Mouse (Mus musculus): ENCODE measurements around the gene Vcp. TPM values are rescaled to one million over a fixed set of nuclear protein-coding genes. Genes with fewer than 3 reads are reported as not detected.
"Not testable (repeated sequence)": the region's sequence is repeated elsewhere in the genome, so short reads cannot be mapped to it uniquely, and the experiment has no call there.

The Vcp gene
- total RNA-seq, 2 experiments from 2014 or later = 306 to 324 TPM

DNA sequence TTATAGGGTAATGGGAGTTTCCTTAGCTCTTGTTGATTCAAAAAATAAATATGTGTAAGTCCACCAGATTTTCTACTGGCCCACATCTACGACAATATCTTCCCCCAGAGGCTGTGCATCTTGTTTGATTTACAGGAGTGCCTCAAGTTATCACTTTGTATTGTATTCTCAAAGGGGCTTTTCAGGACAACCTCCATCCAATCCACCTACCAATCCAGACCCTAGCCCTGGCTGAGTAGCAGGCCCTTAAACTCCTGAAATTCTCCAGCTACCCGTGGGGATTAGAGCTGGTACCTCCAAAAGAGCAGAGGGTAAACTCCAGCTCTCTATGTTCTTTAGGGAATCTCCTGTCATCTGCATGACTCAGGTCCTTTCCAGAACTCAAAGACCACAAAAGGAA lies 2.3 kb downstream of the Vcp start:
- intact Hi-C loops (cut with DNase I) = no loop called here

DNA sequence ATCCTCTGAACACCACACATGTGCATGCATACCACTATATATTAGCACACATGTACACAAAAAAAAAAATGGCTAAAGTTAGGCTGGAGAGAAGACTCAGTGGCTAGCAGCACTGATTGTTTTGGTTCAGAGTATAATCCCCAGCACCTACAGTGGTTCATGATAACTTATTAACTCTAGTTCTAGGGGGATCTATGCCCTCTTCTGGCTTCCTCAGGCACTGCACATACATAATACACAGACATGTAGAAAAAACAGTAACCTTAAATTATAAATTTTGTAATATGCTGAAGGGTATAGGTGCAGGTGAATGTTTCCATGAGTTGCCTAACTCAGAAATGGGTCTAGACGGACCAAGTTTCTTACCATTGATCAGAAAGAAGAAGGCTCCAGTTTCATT lies 12.0 kb downstream of the Vcp start:
- no peak for DNase-seq
- intact Hi-C loops (cut with DNase I) = no loop called here

More for the DNA sequence above, 2.3 kb downstream of the Vcp start:
- no peak for DNase-seq

DNA sequence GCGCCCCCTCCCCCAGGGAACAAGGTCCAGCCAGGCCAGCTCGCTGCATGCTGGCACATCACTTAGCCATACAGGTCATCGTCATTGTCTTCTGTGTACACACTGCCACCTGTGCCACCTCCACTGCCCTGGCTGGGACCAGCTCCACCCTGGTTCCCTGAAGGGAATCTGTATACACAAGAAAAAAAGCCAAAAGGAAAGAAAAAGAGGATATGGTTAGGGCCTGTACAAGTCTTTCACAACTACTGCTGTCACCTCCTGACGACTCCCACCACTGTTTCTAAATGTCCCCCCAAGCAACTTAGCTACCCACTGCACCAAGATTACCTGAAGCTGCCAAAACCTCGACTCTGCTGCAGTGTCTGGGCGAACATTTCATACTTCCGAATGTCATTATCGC lies 19.8 kb downstream of the Vcp start:
- intact Hi-C loops (cut with DNase I); DNase-seq: not testable (repeated sequence)

DNA sequence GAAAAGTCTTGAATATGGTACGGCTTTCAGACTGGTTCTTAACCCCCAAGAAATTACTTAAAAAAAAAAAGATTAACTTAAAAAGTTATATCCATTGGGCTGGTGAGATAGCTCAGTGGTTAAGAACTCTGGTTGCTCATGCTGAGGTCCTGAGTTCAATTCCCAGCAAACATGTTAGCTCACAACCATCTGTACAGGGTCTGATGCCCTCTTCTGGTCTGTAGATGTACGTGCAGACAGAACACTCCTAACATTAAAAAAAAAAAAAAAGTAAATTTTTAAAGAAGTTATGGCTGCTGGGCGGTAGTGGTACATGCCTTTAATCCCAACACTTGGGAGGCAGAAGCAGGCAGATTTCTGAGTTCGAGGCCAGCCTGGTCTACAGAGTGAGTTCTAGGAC lies 22.2 kb downstream of the Vcp start:
- DNase-seq = no peak
- intact Hi-C loops (cut with DNase I) = no loop called here

DNA sequence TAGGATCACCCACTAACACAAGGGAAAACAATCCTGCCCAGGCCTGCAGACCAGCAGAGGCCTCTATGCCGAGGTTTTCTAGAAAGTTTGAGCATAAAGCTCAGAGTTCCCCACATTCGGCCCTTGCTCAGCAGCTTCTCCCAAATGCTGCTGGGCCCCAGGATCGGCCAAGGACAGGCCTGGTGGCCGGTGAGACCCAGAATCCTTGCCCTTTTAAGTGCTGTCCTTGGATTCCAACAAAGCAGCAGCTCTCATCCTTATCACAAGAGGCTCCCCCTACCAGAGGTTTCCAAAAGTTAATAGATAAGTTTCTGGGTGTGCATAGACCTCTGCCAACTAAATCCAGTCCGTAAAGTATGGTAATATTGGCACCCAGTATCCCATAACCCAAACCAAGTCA lies 26.4 kb downstream of the Vcp start:
- intact Hi-C loops (cut with DNase I) = no loop called here
- no peak for DNase-seq

DNA sequence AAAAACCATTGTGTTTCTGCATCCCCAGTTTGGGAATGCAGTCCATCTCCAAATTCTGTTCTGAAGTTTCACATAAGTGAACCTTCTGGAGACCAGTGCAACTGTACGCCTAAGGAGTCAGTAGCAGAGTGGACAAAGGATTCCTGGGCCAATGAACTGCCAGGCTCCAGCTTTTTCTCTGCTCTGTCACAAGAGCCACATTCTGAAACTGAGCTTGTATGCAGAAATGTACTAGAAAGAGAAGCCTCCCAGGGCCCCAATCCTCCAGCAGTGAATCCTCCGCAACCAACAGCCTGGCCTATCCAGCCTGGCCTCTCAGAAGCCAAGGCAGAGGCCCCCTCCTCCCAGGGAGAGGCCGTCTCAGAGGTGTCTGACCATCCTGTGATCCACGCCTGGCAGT lies 27.4 kb downstream of the Vcp start:
- intact Hi-C loops (cut with DNase I) = no loop called here
- DNase-seq = no peak

DNA sequence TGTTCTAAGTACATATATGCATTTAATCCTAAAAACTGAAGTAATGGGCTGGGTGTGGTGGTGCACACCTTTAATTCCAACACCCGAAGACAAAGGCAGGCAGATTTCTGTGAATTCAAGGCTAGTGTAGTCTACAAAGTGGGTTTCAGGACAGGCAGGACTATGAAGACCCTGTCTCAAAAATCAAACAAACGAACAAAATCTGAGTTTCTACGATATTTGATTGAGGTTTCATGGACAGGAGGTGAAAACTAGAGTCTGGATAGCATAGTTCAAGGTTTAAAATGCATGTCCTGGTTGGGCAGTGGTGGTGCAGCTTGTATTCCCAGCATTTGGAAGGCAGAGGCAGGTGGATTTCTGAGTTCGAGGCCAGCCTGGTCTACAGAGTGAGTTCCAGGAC lies 31.0 kb downstream of the Vcp start, which contains the start of gene 1700022I11Rik:
Gene 1700022I11Rik, plus strand, starts transcription at position 301 of the 400 bp plus-strand sequence.
- DNase-seq = no peak
- intact Hi-C loops (cut with DNase I) = no loop called here

DNA sequence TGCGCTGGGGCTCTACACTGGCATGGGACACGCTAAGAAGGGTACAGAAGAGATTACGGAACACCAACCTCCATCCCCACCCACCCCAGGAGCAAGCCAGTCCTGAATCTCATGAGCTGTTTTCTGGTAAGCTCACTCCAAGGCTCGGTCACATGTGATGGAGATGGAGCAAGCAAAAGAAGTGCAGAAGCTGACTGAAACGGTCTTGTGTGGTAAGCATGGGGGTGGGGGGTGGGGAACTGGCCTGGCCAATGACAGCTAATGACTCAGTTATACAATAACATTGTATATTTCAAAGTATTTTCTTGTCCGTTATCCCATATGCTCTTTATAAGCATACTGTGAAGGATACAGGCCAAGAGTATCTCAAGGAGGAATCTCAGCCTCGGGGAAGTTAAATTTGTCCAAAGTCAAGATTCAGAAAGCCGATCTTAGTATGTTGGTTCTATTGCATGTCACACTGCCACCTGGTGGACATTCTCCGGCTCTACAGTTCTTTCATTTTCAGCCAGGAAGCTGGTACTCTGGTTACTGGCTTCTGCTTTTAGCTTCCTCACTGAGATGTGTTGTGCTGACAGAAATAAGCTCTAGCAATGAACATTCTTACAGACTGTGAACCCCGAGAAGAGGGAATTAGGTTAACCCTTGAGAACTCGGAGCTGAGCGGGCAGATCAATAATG lies 35.1 kb downstream of the Vcp start:
- DNase-seq = peak; percentile 58 to 74
- intact Hi-C loops (cut with DNase I) = loop anchor here (1.0 kb wide), 1 partner anchor 88 kb away; no protein-coding TSS in a partner anchor

DNA sequence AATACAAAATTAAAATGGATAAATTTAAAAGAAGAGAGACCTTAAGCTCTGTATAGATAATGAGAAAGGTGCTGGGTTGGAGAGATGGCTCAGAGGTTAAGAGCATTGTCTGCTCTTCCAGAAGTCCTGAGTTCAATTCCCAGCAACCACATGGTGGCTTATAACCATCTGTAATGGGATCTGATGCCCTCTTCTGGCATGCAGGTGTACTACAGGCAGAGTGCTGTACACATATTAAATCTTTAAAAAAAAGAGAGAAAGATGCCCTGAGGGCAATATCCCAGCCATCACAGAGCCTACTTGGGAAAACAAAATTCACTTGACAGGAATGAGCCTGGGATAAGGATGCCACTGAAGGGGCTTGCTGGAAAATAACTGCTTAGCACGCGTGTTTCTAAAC lies 36.8 kb downstream of the Vcp start:
- intact Hi-C loops (cut with DNase I) = no loop called here
- DNase-seq = no peak

DNA sequence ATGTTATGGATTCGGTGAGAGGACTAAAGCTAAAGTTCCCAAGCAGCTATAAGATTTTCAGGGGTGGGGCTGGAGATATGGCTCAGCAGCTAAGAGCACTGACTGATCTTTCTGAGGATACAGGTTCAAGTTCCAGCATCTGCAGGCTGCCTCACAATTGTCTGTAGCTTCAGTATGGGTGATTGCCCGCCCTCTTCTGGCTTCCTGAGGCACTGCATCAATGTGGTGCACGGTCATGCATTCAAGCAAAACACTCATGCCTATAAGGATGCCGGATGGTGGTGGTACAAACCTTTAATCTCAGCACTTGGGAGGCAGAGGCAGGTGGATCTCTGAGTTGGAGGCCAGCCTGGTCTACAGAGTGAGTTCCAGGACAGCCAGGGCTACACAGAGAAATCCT lies 38.7 kb downstream of the Vcp start:
- DNase-seq = peak; percentile 68 to 79
- intact Hi-C loops (cut with DNase I) = loop anchor here (2.0 kb wide), 1 partner anchor 15 kb away; no protein-coding TSS in a partner anchor

DNA sequence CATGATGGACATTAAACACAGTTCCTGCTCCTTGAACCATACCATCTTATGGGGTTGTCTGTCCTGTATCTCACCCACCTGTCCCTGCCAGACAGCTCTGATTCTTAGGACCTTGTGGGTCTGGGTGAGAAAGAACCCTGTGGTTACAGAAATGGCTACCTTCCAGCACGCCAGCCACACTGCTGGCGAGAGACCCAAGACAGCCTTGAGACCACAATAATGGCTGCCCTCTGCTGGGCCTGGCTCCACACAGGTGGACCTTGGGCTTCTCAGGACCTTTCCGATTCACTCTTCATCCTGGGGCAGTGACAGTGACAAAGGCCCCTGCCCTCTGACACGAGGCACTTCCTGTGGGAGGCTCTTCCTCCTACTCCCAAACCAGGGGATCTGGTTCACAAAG lies 40.9 kb downstream of the Vcp start:
- peak in 1 of 2 experiments; percentile 17 for DNase-seq
- intact Hi-C loops (cut with DNase I) = no loop called here

DNA sequence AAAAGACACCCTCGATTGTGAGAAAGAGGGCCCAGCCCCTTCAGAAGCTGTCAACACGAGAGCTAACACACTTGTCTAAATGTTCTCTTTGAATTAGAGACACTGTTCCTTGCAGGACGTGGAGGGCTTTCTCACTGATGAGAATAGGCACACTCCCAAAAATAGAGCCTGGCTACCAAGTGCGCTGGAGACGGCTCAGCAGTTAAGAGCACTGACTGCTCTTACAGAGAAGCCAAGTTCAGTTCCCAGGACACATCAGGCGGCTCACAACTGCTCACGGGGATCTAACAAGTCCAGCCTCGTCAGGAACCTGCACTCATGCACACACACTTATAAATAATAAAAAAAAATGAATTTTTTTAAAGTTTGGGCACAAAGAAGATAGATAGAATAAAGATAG lies 41.4 kb downstream of the Vcp start:
- peak in 1 of 2 experiments; percentile 35 for DNase-seq
- intact Hi-C loops (cut with DNase I) = no loop called here

DNA sequence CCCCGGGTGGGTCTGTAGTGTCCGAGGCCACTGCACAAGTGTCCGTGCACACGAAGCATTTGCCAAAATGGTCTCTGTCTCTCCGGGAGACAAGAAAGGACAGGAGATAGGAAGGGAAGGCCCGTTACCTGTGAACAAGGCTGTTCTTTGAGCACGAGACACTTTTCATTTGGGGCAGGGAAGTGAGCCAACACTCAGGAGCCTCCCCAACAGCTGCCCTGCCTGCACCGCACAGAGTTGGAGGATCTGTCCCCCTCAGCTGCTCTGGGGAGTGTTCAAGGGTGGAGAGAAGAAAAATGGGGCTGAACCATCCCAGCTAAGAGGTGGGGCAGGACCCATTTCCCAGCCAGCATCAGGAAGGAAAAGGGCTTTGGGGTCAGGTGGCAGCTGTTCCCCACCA lies 42.3 kb downstream of the Vcp start:
- intact Hi-C loops (cut with DNase I) = no loop called here
- DNase-seq = no peak

DNA sequence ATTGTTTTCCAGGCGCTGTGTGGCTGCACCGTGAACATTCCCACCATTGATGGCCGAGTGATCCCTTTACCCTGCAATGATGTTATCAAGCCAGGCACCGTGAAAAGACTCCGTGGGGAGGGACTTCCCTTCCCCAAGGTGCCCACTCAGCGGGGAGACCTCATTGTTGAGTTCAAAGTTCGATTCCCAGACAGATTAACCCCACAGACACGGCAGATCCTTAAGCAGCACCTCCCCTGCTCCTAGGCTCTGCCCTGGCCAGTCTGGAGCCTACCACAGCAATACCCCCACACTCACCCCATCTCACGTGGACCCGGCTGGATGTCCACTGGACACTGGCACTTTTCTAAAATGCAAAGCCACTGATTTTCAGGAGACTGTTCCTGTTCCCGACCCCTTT lies 43.0 kb downstream of the Vcp start:
- intact Hi-C loops (cut with DNase I) = no loop called here
- no peak for DNase-seq

DNA sequence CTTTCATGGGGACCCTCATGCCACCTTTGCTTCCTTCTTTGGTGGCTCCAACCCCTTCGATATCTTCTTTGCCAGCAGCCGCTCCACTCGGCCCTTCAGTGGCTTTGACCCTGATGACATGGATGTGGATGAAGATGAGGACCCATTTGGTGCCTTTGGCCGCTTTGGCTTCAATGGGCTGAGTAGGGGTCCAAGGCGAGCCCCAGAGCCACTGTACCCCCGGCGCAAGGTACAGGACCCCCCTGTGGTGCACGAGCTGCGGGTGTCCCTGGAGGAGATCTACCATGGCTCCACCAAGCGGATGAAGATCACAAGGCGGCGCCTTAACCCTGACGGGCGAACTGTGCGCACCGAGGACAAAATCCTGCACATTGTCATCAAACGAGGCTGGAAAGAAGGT lies 43.7 kb downstream of the Vcp start:
- DNase-seq = no peak
- intact Hi-C loops (cut with DNase I) = no loop called here

DNA sequence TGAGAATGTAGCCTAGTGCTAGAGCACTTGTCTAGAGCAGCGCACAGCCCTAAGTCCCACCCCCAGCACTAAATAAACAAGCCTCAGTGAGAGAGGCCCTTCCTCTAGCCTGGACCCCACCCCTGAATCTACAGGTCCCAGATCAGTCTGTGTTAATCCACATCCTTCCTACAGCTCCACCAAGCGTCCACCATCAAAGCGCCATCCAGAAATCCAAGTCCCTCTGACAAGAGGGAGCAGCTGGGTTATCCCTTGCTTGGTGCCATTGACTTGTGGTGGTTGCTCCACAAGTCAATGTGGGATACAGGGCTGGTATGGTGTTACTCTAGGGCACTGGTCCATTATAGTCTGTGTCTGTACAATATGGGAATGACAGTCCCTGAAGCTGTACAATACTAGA lies 45.1 kb downstream of the Vcp start:
- intact Hi-C loops (cut with DNase I) = no loop called here
- no peak for DNase-seq

DNA sequence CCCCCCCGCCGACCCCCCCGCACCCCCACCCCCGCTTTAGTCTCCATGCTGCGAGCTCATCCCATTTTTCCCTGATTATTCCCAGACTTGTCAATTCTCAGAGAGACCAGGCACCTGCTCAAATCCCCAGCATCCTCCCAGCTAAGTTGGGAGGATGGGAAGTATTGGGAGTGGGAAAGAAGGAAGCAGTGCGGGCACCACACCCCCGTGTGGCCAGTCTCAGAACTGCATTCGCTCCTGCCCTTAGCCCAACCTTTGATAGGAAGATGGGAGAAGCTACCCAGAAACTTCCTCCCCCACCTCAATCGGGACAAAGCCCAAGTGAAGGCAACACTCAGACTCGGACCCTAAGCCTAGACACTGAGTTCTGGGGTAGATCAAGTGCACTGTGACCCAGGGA lies 46.0 kb downstream of the Vcp start:
- DNase-seq = peak; percentile 89 to 91
- intact Hi-C loops (cut with DNase I) = no loop called here

DNA sequence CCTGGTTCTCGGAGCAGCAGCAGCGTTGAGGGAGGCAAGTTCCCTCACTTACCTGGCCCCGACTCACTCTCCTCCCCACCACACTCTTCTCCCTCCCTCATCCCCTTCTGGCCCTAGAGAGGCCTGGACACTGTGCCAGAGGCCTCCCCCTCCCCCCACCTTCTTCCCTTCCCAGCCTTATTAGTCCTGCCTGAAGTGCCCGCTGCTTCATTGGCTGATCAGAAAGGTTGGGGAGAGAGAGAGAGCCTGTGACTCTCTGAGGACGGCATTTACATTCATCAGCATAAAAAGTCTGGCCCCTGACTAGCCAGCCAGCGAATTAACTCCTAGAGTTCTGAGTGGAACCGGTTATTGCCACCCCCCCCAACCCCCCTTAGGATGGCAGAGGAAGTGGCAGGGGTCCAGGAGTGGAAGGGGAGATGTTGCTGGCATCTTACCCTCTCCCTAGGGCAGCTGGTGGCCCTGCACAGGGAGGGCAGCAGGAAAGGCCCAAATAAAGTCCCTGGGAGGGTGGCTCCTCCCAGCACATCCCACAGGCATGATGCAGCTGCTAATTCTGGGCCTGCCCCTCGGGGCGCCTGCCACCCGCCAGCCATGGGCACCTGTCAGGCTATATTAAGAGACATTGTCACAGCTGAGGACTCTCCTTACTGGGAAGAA lies 46.7 kb downstream of the Vcp start:
- intact Hi-C loops (cut with DNase I) = no loop called here
- DNase-seq = peak; percentile 84 to 89

DNA sequence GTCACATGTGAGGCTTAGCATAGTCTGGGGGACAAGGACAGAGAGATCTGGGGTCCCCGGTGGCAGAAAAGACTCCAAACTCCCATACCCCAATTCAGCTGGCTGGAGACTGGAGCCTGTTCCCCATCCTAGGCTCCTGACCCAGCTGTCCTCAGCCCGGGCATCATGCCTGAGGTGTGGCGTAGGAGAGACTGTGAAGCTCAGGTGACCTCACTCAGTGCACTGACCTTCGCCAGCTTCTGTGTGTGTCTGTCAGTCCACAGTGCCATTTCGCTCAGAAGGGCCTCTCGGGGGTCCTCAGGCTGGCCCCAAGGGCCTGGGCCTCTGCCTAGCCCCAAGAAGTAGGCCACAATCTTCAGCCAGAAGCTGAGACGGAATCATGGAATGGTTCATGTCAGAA lies 47.7 kb downstream of the Vcp start:
- intact Hi-C loops (cut with DNase I) = no loop called here
- peak; percentile 74 to 82 for DNase-seq

DNA sequence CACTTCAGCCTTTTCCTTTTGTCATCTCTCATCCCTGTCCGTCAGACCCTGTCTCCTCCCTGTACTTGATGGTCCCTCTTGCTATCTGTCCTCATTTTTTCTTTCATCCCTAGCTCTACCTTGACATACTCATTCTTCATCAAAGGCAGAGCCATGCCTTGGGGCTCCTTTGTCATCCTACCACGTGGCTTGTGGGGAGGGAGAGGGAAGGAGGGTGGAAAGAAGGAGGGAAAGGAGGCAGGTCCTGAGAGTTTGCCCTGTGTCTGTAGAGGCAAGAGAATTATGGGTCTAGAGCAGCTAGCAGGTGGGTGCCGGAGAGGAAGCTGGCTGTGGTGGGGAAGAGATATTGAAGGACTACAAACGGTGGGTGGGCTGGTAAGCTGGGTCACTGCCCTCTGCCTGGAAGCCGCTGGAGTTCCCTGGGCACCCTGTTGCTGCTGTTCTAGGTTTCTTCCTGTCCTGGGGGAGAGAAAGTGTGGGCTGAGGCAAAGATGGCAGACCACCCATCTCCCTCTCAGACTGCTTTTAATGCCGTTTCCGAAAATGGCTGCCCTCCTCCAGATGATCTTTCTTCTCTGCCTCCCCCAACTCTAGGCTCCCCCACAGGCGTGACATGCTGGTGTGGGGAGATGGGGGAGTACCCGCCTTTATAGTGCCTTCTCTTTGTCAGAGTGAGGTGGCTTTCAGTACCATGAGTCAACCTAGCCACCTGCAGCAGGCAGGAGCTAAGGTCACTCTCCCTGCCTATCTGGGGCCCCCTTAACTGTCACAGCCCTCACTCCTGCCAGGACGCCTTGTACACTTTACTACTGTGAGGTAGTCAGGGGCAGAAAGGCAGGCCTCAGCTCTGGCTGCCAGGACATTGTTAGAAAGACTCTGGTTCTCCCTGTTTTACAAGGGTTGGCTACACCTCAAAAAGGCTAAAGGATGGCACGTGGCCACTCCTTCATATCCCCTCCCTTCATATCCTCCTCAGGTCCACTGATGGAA lies 48.8 kb downstream of the Vcp start:
- intact Hi-C loops (cut with DNase I) = no loop called here
- peak in 1 of 2 experiments; percentile 36 for DNase-seq

DNA sequence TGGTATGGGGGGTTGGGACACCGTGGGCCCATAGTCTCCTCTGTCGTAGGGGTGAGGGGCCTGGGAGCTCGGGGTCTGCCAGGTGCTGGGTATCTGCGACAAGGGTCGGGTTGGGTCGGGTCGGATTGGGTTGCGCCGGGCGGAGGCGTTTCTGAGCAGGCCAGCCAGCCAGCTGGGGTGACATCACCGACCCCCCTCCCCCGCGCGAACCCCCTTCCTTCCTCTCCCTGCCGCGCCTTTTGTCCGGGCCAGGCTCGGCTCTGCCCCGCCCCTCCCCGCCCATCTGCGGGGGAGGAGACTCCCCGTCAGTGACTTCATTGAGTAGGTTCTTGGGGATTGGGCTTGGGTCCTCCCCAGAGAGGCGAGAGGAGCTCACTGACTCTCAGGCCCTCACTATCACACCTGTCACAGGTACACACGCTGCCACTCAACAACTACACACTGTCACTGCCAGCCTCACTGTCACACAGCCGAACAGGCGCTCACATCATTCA lies 50.2 kb downstream of the Vcp start:
- peak; percentile 93 to 94 for DNase-seq
- intact Hi-C loops (cut with DNase I) = no loop called here
